35 mouse cellular contexts compared by ENCODE assay signal in genomic region chr15:95715941-95716340, GRCm38 (mm10).
"Had no signal": no experiment of that assay in that cellular context is flagged by ENCODE, and none has a peak within 500 bp of the region (broad histone marks: within the 10 kb centered on the region; RNA-seq: fewer than 3 reads in every experiment).

No protein-coding gene starts in this region.

- H3K4me2 ChIP-seq: heart, embryonic 11.5 days; heart, embryonic 12.5 days; heart, embryonic 13.5 days; heart, embryonic 15.5 days; hindbrain, embryonic 12.5 days; hindbrain, embryonic 13.5 days; hindbrain, embryonic 14.5 days; hindbrain, embryonic 15.5 days; intestine, embryonic 15.5 days; kidney, embryonic 15.5 days had no signal

- H3K27me3 ChIP-seq: heart, embryonic 12.5 days; heart, embryonic 13.5 days; heart, embryonic 15.5 days; hindbrain, embryonic 12.5 days; hindbrain, embryonic 13.5 days; hindbrain, embryonic 15.5 days; intestine, embryonic 15.5 days; kidney, embryonic 15.5 days had no signal

- H3K27ac ChIP-seq: heart, embryonic 10.5 days; heart, embryonic 13.5 days; heart, embryonic 15.5 days; hindbrain, embryonic 10.5 days; hindbrain, embryonic 12.5 days; hindbrain, embryonic 13.5 days; hindbrain, embryonic 14.5 days; hindbrain, embryonic 15.5 days; hindbrain, postnatal 0 days; intestine, embryonic 15.5 days; kidney, embryonic 15.5 days; kidney, postnatal 0 days; layer of hippocampus, adult 2 months had no signal

- DNase-seq: heart, postnatal 10 days; heart, postnatal 14 days; heart, postnatal 36 days; heart, postnatal 4 days; kidney, adult 11 months; kidney, adult 18-20 months; kidney, adult 2 months; kidney, adult 8-10 months; kidney, adult 9 months; kidney, postnatal 10 days; kidney, postnatal 14 days; kidney, postnatal 25 days; kidney, postnatal 36 days; kidney, postnatal 4 days; layer of hippocampus, adult 9-11 months; layer of hippocampus, postnatal 36 days had no signal

- H3K4me3 ChIP-seq: heart, embryonic 10.5 days; heart, embryonic 12.5 days; heart, embryonic 13.5 days; heart, embryonic 15.5 days; hindbrain, embryonic 10.5 days; hindbrain, embryonic 12.5 days; hindbrain, embryonic 13.5 days; hindbrain, embryonic 15.5 days; intestine, embryonic 15.5 days; kidney, embryonic 15.5 days; layer of hippocampus, adult 2 months had no signal

- ATAC-seq: hindbrain, embryonic 16.5 days; hindbrain, postnatal 0 days; inflammation-experienced regulatory T-cells, adult 6 months; intestine, embryonic 15.5 days; intestine, embryonic 16.5 days; intestine, postnatal 0 days had no signal

- H3K9me3 ChIP-seq: heart, embryonic 10.5 days; heart, embryonic 12.5 days; heart, embryonic 13.5 days; heart, embryonic 15.5 days; hindbrain, embryonic 12.5 days; hindbrain, embryonic 15.5 days; intestine, embryonic 15.5 days; kidney, embryonic 15.5 days had no signal

- H3K4me1 ChIP-seq: heart, embryonic 10.5 days; heart, embryonic 12.5 days; heart, embryonic 13.5 days; heart, embryonic 15.5 days; hindbrain, embryonic 10.5 days; hindbrain, embryonic 12.5 days; hindbrain, embryonic 13.5 days; hindbrain, embryonic 15.5 days; intestine, embryonic 15.5 days; kidney, embryonic 15.5 days had no signal

- H3K9ac ChIP-seq: heart, embryonic 12.5 days; heart, embryonic 13.5 days; heart, embryonic 15.5 days; hindbrain, embryonic 12.5 days; hindbrain, embryonic 13.5 days; hindbrain, embryonic 14.5 days; hindbrain, embryonic 15.5 days; intestine, embryonic 15.5 days; kidney, embryonic 15.5 days had no signal

- H3K36me3 ChIP-seq: heart, embryonic 10.5 days; heart, embryonic 12.5 days; heart, embryonic 13.5 days; heart, embryonic 15.5 days; hindbrain, embryonic 10.5 days; hindbrain, embryonic 12.5 days; hindbrain, embryonic 13.5 days; hindbrain, embryonic 15.5 days; intestine, embryonic 15.5 days; kidney, embryonic 15.5 days had no signal
